Mouse (Mus musculus): ENCODE results near the gene Dner. TPM values are rescaled to one million over a fixed set of nuclear protein-coding genes. Genes with fewer than 3 reads are reported as not detected.

Gene Dner
- polyA plus RNA-seq, 1 experiment from 2014 or later = 1.2 TPM

DNA sequence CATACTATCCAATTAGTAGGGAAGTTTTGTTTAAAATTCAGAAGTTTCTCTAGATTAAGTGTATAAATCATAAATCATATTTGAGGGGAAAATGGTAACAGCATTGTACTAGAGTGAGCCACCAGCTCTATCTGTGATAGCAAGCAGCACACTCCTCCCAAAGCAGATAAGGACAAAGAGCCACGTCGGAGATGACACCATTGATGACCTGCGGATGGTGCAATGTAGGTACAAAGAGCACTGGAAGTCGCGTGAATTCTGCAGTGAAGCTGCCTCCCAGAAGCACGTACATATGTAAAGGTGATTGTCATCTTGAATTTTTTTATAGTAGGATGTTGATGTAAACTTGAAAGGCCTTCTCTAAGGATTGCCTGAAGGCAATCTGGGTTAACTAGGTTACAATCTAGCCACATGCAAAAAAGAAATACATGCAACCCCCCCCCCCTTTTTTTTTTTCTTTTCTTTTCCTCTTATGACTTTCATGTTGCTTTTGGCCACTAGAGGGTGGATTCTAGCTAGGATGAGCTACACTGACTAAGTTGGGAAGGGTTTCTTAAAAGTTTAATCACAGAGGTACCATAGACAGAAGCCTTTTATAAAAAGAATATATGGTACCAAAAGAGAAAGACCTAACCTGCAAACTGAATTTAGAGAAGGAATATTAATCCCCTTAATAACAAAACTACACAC is 262.6 kb downstream of the Dner start:
- no peak overlapping the region for H3K9ac ChIP-seq
- WGBS = 55% methylated on average over 6 of the region's 6 CpGs
- H3K36me3 ChIP-seq = no peaks in the 10 kb centered on the region
- no peak overlapping the region for H3K4me2 ChIP-seq
- no peak overlapping the region for H3K4me3 ChIP-seq
- no peak for ATAC-seq (ENCODE audit: extremely low read depth, insufficient number of reproducible peaks, low FRiP score, low TSS enrichment)
- no peaks in the 10 kb centered on the region for H3K27me3 ChIP-seq (replicated peaks)
- no peak overlapping the region for H3K27ac ChIP-seq (replicated peaks)
- H3K9me3 ChIP-seq = peaks cover 4% of the 10 kb centered on the region; the same call in 1 of the 2 replicates
- H3K4me1 ChIP-seq = no peaks in the 10 kb centered on the region

DNA sequence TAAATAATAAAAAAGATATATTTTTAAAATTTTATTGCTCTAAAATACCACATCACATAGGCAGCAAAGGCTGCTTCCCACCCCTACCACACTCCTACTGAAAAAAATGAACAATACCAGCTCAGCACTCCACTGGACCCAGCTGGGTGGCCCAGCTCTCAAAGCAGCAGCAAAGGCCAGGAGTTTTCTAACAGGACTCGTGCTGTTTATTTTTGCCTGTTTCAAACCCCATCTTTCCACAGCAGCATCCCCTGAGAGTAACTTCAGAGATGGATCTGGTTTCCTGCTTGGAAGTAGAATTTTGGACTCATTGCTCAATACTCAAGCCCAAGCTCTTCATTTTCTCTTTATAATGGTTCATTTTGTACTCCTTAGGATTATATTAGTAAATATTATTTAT is 263.7 kb downstream of the Dner start:
- no peak for ATAC-seq (ENCODE audit: extremely low read depth, insufficient number of reproducible peaks, low FRiP score, low TSS enrichment)
- Histone ChIP-seq H3K36me3 (no peaks in the 10 kb centered on the region), H3K9me3 (peaks cover 4% of the 10 kb centered on the region; the same call in 1 of the 2 replicates), H3K9ac (no peak overlapping the region), H3K27me3 (replicated peaks) (no peaks in the 10 kb centered on the region), H3K4me2 (no peak overlapping the region), H3K4me1 (no peaks in the 10 kb centered on the region), H3K4me3 (no peak overlapping the region), H3K27ac (replicated peaks) (no peak overlapping the region)
- WGBS = 63% methylated on average over 1 of the region's 1 CpGs

DNA sequence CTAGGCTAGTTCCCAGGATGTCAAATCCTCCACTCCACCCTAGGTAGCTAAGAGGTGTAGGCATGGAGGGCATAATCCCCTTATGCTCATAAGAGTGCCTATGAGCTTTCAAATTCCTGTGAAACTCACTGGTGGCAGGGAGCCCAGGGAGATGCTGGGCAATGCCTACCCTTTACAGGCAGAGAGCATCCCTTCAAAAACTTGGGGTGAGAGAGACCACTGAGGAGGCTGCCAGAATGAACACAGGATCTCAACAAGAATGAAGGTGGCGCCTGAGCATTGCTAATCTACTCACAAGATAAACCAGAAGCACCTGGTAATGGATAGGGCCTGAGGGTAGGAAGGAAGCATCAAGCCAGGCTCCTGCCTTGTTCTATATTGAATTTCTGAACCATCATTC is 267.7 kb downstream of the Dner start:
- no peak for ATAC-seq (ENCODE audit: extremely low read depth, insufficient number of reproducible peaks, low FRiP score, low TSS enrichment)
- H3K4me3 ChIP-seq = no peak overlapping the region
- no peak overlapping the region for H3K4me2 ChIP-seq
- H3K4me1 ChIP-seq = no peaks in the 10 kb centered on the region
- H3K36me3 ChIP-seq = no peaks in the 10 kb centered on the region
- no peaks in the 10 kb centered on the region for H3K9me3 ChIP-seq
- no peak overlapping the region for H3K27ac ChIP-seq (replicated peaks)
- H3K27me3 ChIP-seq (replicated peaks) = no peaks in the 10 kb centered on the region
- no peak overlapping the region for H3K9ac ChIP-seq
- 53% methylated on average over 1 of the region's 1 CpGs for WGBS

DNA sequence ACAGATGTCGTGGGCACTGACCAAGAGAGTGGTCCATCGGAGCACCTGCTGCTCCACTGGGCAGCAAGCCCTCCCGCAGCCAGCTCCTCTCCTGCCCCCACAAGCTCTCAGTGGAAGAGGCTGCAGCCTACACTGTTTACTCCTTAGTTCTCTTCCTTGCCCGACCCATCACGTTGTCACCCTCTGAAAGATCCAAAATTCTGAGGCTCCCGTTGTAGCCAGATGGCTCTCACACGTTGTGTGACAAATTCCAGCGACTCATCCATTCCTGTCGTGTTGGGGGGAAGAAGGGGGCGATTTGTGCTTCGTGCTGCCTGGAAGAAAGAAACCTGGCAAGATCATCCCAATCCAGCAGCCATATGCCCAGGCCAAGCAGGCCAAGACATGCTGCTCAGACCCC is 268.3 kb downstream of the Dner start:
- Histone ChIP-seq H3K27ac (replicated peaks) (no peak overlapping the region), H3K36me3 (no peaks in the 10 kb centered on the region)
- no peak for ATAC-seq (ENCODE audit: extremely low read depth, insufficient number of reproducible peaks, low FRiP score, low TSS enrichment)

DNA sequence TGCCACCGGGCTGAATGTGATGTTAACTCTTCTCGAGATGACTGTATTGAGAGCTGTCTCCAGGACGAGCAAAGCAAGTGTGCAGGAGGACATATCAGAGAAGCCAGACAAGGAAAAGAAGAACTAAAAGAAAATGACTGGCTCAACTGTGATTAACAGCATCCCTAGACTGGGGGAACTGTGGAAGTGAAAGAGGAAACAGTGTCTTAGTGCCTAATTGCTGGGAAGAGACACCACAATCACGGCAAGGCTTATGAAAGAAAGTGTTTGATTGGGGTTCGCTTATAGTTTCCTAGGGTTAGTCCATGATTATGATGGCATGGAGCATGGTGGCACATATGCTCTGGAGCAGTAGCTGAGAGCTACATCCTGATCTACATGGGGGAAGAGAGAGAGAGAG is 269.3 kb downstream of the Dner start:
- Histone ChIP-seq H3K4me1 (no peaks in the 10 kb centered on the region), H3K9ac (no peak overlapping the region), H3K4me3 (no peak overlapping the region), H3K9me3 (no peaks in the 10 kb centered on the region), H3K36me3 (no peaks in the 10 kb centered on the region), H3K4me2 (no peak overlapping the region), H3K27ac (replicated peaks) (no peak overlapping the region), H3K27me3 (replicated peaks) (no peaks in the 10 kb centered on the region)
- 71% methylated on average over 5 of the region's 5 CpGs for WGBS
- no peak for ATAC-seq (ENCODE audit: extremely low read depth, insufficient number of reproducible peaks, low FRiP score, low TSS enrichment)

More for the DNA sequence above, 268.3 kb downstream of the Dner start:
- no peak overlapping the region for H3K9ac ChIP-seq
- no peaks in the 10 kb centered on the region for H3K9me3 ChIP-seq
- no peak overlapping the region for H3K4me3 ChIP-seq
- H3K4me2 ChIP-seq = no peak overlapping the region
- 72% methylated on average over 11 of the region's 11 CpGs for WGBS
- H3K27me3 ChIP-seq (replicated peaks) = no peaks in the 10 kb centered on the region
- no peaks in the 10 kb centered on the region for H3K4me1 ChIP-seq

DNA sequence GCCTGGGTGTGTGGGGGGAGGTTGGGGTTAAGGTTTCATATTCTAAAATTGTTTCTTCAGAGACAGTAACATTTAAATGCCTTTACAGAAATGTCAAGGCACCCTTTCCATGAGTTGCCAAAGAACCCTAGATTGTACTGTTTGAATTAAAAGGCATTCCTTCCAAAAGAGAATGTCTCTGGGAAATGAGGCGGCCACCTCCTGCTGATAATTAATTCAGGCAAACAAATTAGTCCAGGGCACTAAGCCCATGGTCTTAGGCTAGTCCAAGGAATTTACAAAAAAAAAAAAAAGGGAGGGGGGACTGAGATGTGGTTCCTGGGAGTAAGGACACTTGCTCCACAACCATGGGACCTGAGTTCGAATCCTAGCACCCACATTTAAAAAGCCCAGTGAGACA is 273.1 kb downstream of the Dner start:
- Histone ChIP-seq H3K27me3 (replicated peaks) (no peaks in the 10 kb centered on the region), H3K9me3 (no peaks in the 10 kb centered on the region), H3K4me1 (peaks cover 4% of the 10 kb centered on the region; the same call in 1 of the 2 replicates), H3K4me2 (no peak overlapping the region), H3K9ac (no peak overlapping the region), H3K36me3 (no peaks in the 10 kb centered on the region), H3K27ac (replicated peaks) (no peak overlapping the region), H3K4me3 (no peak overlapping the region)
- no peak for ATAC-seq (ENCODE audit: extremely low read depth, insufficient number of reproducible peaks, low FRiP score, low TSS enrichment)
- 62% methylated on average over 2 of the region's 2 CpGs for WGBS

DNA sequence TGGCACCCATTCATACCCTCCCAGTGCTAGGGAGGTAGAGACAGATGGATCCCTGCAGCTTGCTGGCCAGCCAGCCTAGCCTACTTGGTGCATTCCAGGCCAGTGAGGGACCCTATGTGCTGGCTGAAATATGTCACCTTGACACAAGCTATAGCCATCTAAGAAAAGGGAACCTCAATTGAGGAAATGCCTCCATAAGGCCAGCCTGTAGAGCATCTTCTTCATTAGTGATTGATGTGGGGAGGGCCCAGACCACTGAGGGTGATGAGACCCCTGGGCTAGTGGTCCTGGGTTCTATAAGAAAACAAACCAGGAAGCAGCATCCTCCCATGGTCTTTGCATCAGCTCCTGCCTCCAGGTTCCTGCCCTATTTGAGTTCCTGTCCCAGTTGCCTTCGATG is 274.2 kb downstream of the Dner start:
- Histone ChIP-seq H3K4me1 (peaks cover 9% of the 10 kb centered on the region; the same call in 1 of the 2 replicates), H3K4me3 (no peak overlapping the region), H3K9me3 (no peaks in the 10 kb centered on the region), H3K27ac (replicated peaks) (no peak overlapping the region), H3K4me2 (no peak overlapping the region), H3K36me3 (no peaks in the 10 kb centered on the region), H3K9ac (no peak overlapping the region), H3K27me3 (replicated peaks) (no peaks in the 10 kb centered on the region)
- WGBS = 57% methylated on average over 1 of the region's 1 CpGs
- ATAC-seq (ENCODE audit: extremely low read depth, insufficient number of reproducible peaks, low FRiP score, low TSS enrichment) = no peak

DNA sequence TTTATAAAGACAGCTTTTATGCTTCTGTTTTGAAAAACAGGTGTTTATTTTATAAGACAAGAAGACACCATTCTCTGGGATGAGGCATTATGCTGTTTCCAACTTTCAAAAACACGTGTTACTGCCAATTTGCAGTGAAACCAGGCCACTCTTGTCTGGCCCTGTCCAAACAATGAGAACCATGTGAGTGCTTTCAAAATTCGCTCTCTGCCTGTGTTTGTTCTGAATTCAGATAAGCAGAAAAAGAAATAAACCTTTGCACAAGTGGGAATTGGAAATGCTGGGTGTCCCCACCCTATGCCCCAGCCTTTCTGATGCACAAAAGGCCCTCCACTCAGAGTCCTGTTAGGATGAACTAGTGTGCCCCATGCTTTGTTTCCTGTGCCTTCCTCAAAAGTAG is 276.6 kb downstream of the Dner start:
- no peak for ATAC-seq (ENCODE audit: extremely low read depth, insufficient number of reproducible peaks, low FRiP score, low TSS enrichment)
- Histone ChIP-seq H3K27me3 (replicated peaks) (no peaks in the 10 kb centered on the region), H3K9me3 (no peaks in the 10 kb centered on the region), H3K4me3 (no peak overlapping the region), H3K36me3 (no peaks in the 10 kb centered on the region), H3K4me1 (peaks cover 9% of the 10 kb centered on the region; the same call in 1 of the 2 replicates), H3K27ac (replicated peaks) (no peak overlapping the region), H3K4me2 (no peak overlapping the region), H3K9ac (no peak overlapping the region)
- 45% methylated on average over 2 of the region's 2 CpGs for WGBS

DNA sequence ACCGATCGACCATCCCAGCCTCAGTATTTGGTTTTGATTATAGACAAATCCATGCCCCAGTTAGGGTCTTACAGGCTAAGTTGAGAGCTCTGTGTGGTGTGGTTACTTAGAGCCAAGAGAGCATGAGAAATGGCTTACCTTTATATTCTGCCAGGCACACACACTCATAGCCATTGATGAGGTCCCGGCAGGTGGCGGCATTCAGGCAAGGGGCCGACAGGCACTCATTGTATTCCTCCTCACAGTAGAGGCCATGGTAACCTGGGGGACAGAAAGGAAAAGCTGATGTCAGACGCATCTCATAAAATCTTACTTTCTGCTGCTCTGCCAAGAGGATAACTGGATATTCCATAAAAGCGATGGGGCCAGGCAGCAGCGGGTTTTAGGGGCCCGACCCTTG is 277.5 kb downstream of the Dner start:
- no peaks in the 10 kb centered on the region for H3K9me3 ChIP-seq
- H3K4me2 ChIP-seq = no peak overlapping the region
- no peak overlapping the region for H3K9ac ChIP-seq
- H3K27ac ChIP-seq (replicated peaks) = no peak overlapping the region
- ATAC-seq (ENCODE audit: extremely low read depth, insufficient number of reproducible peaks, low FRiP score, low TSS enrichment) = no peak
- no peaks in the 10 kb centered on the region for H3K36me3 ChIP-seq
- WGBS = 79% methylated on average over 9 of the region's 9 CpGs
- no peaks in the 10 kb centered on the region for H3K27me3 ChIP-seq (replicated peaks)
- no peak overlapping the region for H3K4me3 ChIP-seq
- H3K4me1 ChIP-seq = peaks cover 9% of the 10 kb centered on the region; the same call in 1 of the 2 replicates

DNA sequence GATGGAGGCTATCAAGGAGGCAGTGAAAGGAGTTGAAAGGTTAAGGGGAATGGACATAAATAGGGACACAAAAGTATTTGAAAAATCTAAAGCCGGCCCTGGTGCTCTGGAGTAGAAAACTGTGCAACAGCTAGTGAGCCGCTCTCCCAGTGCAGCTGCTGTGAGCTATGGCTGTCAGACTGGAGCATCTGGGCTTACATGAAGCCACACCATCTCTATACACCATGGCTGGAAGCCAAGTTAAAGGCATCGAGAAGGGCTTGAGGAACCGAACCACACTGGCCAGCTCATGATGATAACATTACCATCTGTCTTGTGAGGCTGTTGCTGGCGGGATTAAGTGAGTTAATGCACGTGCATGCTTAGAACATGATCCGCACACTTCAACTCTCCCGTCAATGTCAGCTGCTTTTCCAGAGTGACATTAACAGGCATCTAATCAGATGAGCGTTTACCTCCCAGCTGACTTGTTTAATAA is 278.2 kb downstream of the Dner start:
- no peak overlapping the region for H3K9ac ChIP-seq
- no peaks in the 10 kb centered on the region for H3K36me3 ChIP-seq
- no peaks in the 10 kb centered on the region for H3K9me3 ChIP-seq
- no peak overlapping the region for H3K4me2 ChIP-seq
- no peak for ATAC-seq (ENCODE audit: extremely low read depth, insufficient number of reproducible peaks, low FRiP score, low TSS enrichment)
- H3K4me3 ChIP-seq = no peak overlapping the region
- peaks cover 9% of the 10 kb centered on the region; the same call in 1 of the 2 replicates for H3K4me1 ChIP-seq
- WGBS = 36% methylated on average over 9 of the region's 9 CpGs
- H3K27me3 ChIP-seq (replicated peaks) = no peaks in the 10 kb centered on the region
- H3K27ac ChIP-seq (replicated peaks) = no peak overlapping the region

DNA sequence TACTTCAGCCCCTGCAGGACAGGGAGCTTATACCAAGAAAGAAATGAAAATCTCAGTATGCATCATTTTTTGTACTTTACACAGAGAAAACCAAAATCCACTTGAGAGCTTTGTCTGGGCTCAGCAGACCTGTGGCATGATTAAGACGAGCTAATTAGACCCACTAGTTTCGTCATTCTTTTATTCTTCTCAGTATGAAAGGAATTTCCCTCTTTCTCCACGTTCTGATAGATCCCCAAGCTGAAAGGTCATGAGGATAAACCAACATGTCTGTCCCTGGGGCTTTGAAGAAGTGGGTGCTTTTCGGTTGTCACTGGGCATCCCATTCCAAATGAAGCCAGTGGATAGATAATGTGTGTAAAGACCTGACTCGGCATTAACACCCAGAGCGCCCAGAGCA is 278.7 kb downstream of the Dner start:
- no peak overlapping the region for H3K27ac ChIP-seq (replicated peaks)
- WGBS = 59% methylated on average over 6 of the region's 6 CpGs
- H3K9ac ChIP-seq = no peak overlapping the region
- peaks cover 9% of the 10 kb centered on the region; the same call in 1 of the 2 replicates for H3K4me1 ChIP-seq
- no peaks in the 10 kb centered on the region for H3K36me3 ChIP-seq
- no peaks in the 10 kb centered on the region for H3K27me3 ChIP-seq (replicated peaks)
- no peaks in the 10 kb centered on the region for H3K9me3 ChIP-seq
- H3K4me3 ChIP-seq = no peak overlapping the region
- ATAC-seq (ENCODE audit: extremely low read depth, insufficient number of reproducible peaks, low FRiP score, low TSS enrichment) = no peak
- no peak overlapping the region for H3K4me2 ChIP-seq

DNA sequence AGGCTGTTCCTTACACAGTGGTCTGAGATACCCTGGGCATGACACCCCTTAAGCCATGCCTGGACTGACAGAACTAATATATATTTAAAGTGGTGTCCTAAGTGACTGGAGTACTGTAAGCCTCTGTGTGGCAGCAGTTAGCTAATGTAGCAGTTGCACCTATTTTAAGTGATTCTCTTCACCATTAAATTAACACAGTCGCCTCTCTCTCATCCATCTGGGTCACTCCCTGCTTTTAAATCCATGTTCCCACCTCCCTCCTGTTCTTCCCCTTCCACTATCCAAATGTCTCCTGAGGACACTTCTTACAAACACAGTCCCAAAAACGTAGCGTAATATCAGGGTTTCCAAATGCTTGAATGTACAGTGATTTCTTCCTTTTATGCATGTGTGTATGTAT is 281.6 kb downstream of the Dner start:
- no peak overlapping the region for H3K27ac ChIP-seq (replicated peaks)
- H3K4me2 ChIP-seq = no peak overlapping the region
- peaks cover 9% of the 10 kb centered on the region; the same call in 1 of the 2 replicates for H3K4me1 ChIP-seq
- no peaks in the 10 kb centered on the region for H3K27me3 ChIP-seq (replicated peaks)
- no peaks in the 10 kb centered on the region for H3K36me3 ChIP-seq
- 76% methylated on average over 3 of the region's 3 CpGs for WGBS
- no peaks in the 10 kb centered on the region for H3K9me3 ChIP-seq
- no peak overlapping the region for H3K9ac ChIP-seq
- H3K4me3 ChIP-seq = no peak overlapping the region
- ATAC-seq (ENCODE audit: extremely low read depth, insufficient number of reproducible peaks, low FRiP score, low TSS enrichment) = no peak
